ENCODE assay signal across 22 mouse cellular contexts in the genomic region with DNA sequence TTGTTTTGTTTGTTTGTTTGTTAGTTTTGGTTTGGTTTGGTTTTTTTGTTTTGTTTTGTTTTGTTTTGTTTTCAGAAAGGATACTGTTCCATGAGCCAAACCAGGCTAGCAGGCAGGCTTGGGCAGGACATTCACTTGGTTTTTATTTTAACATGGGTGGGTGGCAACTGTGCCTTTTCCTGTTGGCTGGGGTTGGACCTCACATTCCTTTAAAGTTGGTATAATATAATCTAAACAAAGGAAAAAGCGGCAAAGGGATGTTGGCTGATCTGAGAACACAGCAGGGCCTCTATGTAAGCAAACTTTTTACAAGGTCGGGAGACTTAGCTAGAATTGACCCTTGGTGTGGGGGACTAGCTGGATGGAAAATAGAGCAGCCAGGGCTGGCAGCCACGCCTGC. TPM values are rescaled to one million over a fixed set of nuclear protein-coding genes. Genes with fewer than 3 reads are reported as not detected.
DNase-seq lines count a peak whose midpoint lies in the region; ATAC-seq and TF ChIP-seq lines count a peak whose summit lies in the region.
"Had no signal": no experiment of that assay in that cellular context is flagged by ENCODE, and none has a peak within 500 bp of the region (broad histone marks: within the 10 kb centered on the region; RNA-seq: fewer than 3 reads in every experiment).

No protein-coding gene starts in this region.

- no peak overlapping the region for H3K4me2 ChIP-seq in lung, embryonic 15.5 days
- H3K4me2 ChIP-seq in lung, postnatal 0 days (replicated peaks; ENCODE audit: low read depth, low read length): no peak overlapping the region
- H3K4me2 ChIP-seq: embryonic facial prominence, embryonic 13.5 days; embryonic facial prominence, embryonic 15.5 days; forebrain, embryonic 12.5 days had no signal

- H3K36me3 ChIP-seq in lung, embryonic 15.5 days: no peaks in the 10 kb centered on the region
- H3K36me3 ChIP-seq in lung, postnatal 0 days (ENCODE audit: insufficient read depth, low read length): no peaks in the 10 kb centered on the region
- H3K36me3 ChIP-seq: embryonic facial prominence, embryonic 13.5 days; embryonic facial prominence, embryonic 15.5 days; forebrain, embryonic 10.5 days; forebrain, embryonic 12.5 days had no signal

- WGBS in lung, embryonic 15.5 days: 23% methylated on average over 3 of the region's 3 CpGs
- WGBS in lung, adult 2 months: 29% methylated on average over 3 of the region's 3 CpGs
- 28% methylated on average over 3 of the region's 3 CpGs for WGBS in lung, postnatal 0 days

- no peak overlapping the region for H3K4me3 ChIP-seq in lung, embryonic 15.5 days
- H3K4me3 ChIP-seq in lung, adult 2 months (replicated peaks; ENCODE audit: extremely low read depth, low read depth, low read length): no peak overlapping the region
- no peak overlapping the region for H3K4me3 ChIP-seq in lung, postnatal 0 days (ENCODE audit: low read depth, low read length)
- H3K4me3 ChIP-seq: embryonic facial prominence, embryonic 13.5 days; embryonic facial prominence, embryonic 15.5 days; erythroblast, embryonic 14.5 days; forebrain, embryonic 10.5 days; forebrain, embryonic 12.5 days had no signal

- TF ChIP-seq CTCF in lung, adult 2 months (IDR thresholded peaks at IDR 0.05; ENCODE audit: insufficient read depth, low read length): no peak
- no peak for TF ChIP-seq CTCF in lung, postnatal 0 days (IDR thresholded peaks at IDR 0.05)

- DNase-seq in lung, adult 2 months: no peak
- DNase-seq in lung, postnatal 0 days (ENCODE audit: low spot score): peak; percentile 35
- DNase-seq in lung, postnatal 10 days: no peak
- DNase-seq in lung, postnatal 36 days: peak; percentile 67
- DNase-seq in ovary, postnatal 10 days (ENCODE audit: low spot score): no peak
- DNase-seq: adrenal gland, adult 2 months; adrenal gland, postnatal 10 days; adrenal gland, postnatal 25 days; cerebellum, adult 11 months; cerebellum, adult 18-20 months; cerebellum, adult 8-10 months; cerebellum, adult 9-11 months; cerebellum, postnatal 14 days; cerebellum, postnatal 36 days; embryo, embryonic 11 days had no signal

- TF ChIP-seq POLR2A in lung, adult 2 months (IDR thresholded peaks at IDR 0.05; ENCODE audit: borderline replicate concordance, extremely low read depth, low read depth, low read length): no peak

- H3K4me1 ChIP-seq in lung, embryonic 15.5 days: peaks cover 10% of the 10 kb centered on the region; the same call in 1 of the 2 replicates
- peaks cover 26% of the 10 kb centered on the region for H3K4me1 ChIP-seq in lung, adult 2 months (ENCODE audit: control insufficient read depth, insufficient read depth, low read length)
- peaks cover 6% of the 10 kb centered on the region; the same call in 1 of the 2 replicates for H3K4me1 ChIP-seq in lung, postnatal 0 days (ENCODE audit: insufficient read depth, low read depth, low read length)

- H3K27ac ChIP-seq in lung, embryonic 15.5 days: peak overlapping the region; percentile 20
- no peak overlapping the region for H3K27ac ChIP-seq in lung, postnatal 0 days (ENCODE audit: low read length)
- H3K27ac ChIP-seq: embryonic facial prominence, embryonic 13.5 days; embryonic facial prominence, embryonic 15.5 days; forebrain, embryonic 10.5 days; forebrain, embryonic 12.5 days had no signal

- H3K27me3 ChIP-seq in lung, embryonic 15.5 days: no peaks in the 10 kb centered on the region
- no peaks in the 10 kb centered on the region for H3K27me3 ChIP-seq in lung, postnatal 0 days (replicated peaks; ENCODE audit: insufficient read depth, low read length)
- H3K27me3 ChIP-seq: embryonic facial prominence, embryonic 13.5 days; embryonic facial prominence, embryonic 15.5 days; forebrain, embryonic 12.5 days had no signal

- TF ChIP-seq EP300 in lung, postnatal 0 days (IDR thresholded peaks at IDR 0.05): peak; percentile 75

- no peak overlapping the region for H3K9ac ChIP-seq in lung, embryonic 15.5 days
- no peak overlapping the region for H3K9ac ChIP-seq in lung, postnatal 0 days (replicated peaks; ENCODE audit: low read depth)
- H3K9ac ChIP-seq: embryonic facial prominence, embryonic 13.5 days; embryonic facial prominence, embryonic 15.5 days; forebrain, embryonic 12.5 days had no signal

- no peaks in the 10 kb centered on the region for H3K9me3 ChIP-seq in lung, embryonic 15.5 days
- H3K9me3 ChIP-seq in lung, postnatal 0 days (ENCODE audit: low read length): no peaks in the 10 kb centered on the region
- H3K9me3 ChIP-seq: embryonic facial prominence, embryonic 13.5 days; embryonic facial prominence, embryonic 15.5 days; forebrain, embryonic 10.5 days; forebrain, embryonic 12.5 days had no signal

- ATAC-seq in lung, embryonic 15.5 days (ENCODE audit: borderline replicate concordance, extremely low read depth, low FRiP score, low TSS enrichment): no peak
- peak; percentile 13; the same call in 1 of the 2 replicates for ATAC-seq in lung, postnatal 0 days
- ATAC-seq: forebrain, embryonic 14.5 days had no signal

RNA-seq across cellular contexts. Expression of a gene that starts 17.4 kb away (rescaled TPM):
- 14.5 and 15.7 TPM in 2 replicates for polyA plus RNA-seq in lung, embryonic 15.5 days (2015; fragmentation: Nextera tagmentation; extraction: Ambion mirVana)
- 105 and 162 TPM in 2 replicates for polyA plus RNA-seq in lung, adult 2 months (2012; rRNA removed)
- 32.7 and 37.9 TPM in 2 replicates for polyA plus RNA-seq in lung, postnatal 0 days (2015; fragmentation: Nextera tagmentation; extraction: Ambion mirVana)
- polyA plus RNA-seq: erythroblast, embryonic 14.5 days had no signal

Comparison
In these comparisons a context has a peak if more than half of its experiments do, and no peak if none do; other contexts are left out.
1. DNase-seq: peak in lung, postnatal 0 days (single experiment) and lung, postnatal 36 days (single experiment); none in lung, adult 2 months (single experiment), lung, postnatal 10 days (single experiment) and ovary, postnatal 10 days (single experiment).